Mouse (Mus musculus) lung, embryonic 14.5 days (tissue): Measurements from ENCODE around the gene Rpap2. TPM values are rescaled to one million over a fixed set of nuclear protein-coding genes. Genes with fewer than 3 reads are reported as not detected.

Source experiments
- ATAC-seq: fragments of 200-750 bp; cut with Nextera tagmentation; 2 replicates; pipeline ENCODE4 v1.8.0; 2017; ENCODE audit warnings: mild to moderate bottlenecking, moderate TSS enrichment, moderate library complexity; ENCODE audit not compliant: insufficient read depth
- DNase-seq: peaks from one replicate; pipeline ENCODE4 v3.0.0-alpha.2; 2015
- H3K27ac ChIP-seq: fragments of 300-500 bp; sonication (generic); 2 replicates; pipeline ENCODE4 v1.5.1; 2014; ENCODE audit warnings: low read depth, mild to moderate bottlenecking, moderate library complexity
- H3K27me3 ChIP-seq: fragments of 300-500 bp; sonication (generic); 2 replicates; pipeline ENCODE4 v1.6.1; 2014; ENCODE audit warnings: low read length, control low read depth; ENCODE audit not compliant: insufficient read depth
- H3K36me3 ChIP-seq: fragments of 300-500 bp; sonication (generic); 2 replicates; pipeline ENCODE4 v1.6.1; 2014; ENCODE audit warnings: control low read depth; ENCODE audit not compliant: insufficient read depth
- H3K4me1 ChIP-seq: fragments of 300-500 bp; sonication (generic); 2 replicates; pipeline ENCODE4 v1.6.1; 2014; ENCODE audit warnings: antibody characterized with exemption, control low read depth; ENCODE audit not compliant: insufficient read depth
- H3K4me2 ChIP-seq: fragments of 300-500 bp; sonication (generic); 2 replicates; pipeline ENCODE4 v1.6.1; 2014; ENCODE audit warnings: mild to moderate bottlenecking
- H3K4me3 ChIP-seq: fragments of 300-500 bp; sonication (generic); 2 replicates; pipeline ENCODE4 v1.5.1; 2014; ENCODE audit warnings: low read depth, low read length
- H3K9ac ChIP-seq: fragments of 300-500 bp; sonication (generic); 2 replicates; pipeline ENCODE4 v1.6.1; 2014
- H3K9me3 ChIP-seq: fragments of 300-500 bp; sonication (generic); 2 replicates; pipeline ENCODE4 v1.6.1; 2016; ENCODE audit warnings: low read depth, low read length, control low read depth
- CTCF ChIP-seq: IDR thresholded peaks from 2 replicates; pipeline ENCODE4 v1.5.1; 2016; ENCODE audit warnings: antibody characterized with exemption, low read depth
- WGBS: fragments of 180-500 bp; shearing (Covaris S2); extraction: QIAGEN DNeasy Blood & Tissue Kit; methylation state at CpG from one replicate; pipeline ENCODE4 v1.1.7; 2014; 5-methylcytosine and 5-hydroxymethylcytosine counted together
- polyA plus RNA-seq: library from polyadenylated mRNA; unstranded; fragments of >200 nt; fragmentation: Nextera tagmentation; extraction: Ambion mirVana; gene quantifications from 2 replicates; pipeline ENCODE4 v1.2.1, GENCODE M21; 2014

The Rpap2 gene
- polyA plus RNA-seq, 1 experiment from 2014 or later = 17.5 TPM

GRCm38 (mm10) chr5:107684380-107684779, 87.2 kb downstream of the Rpap2 start:
- H3K4me2 ChIP-seq = no peak overlapping the region
- no peaks in the 10 kb centered on the region for H3K36me3 ChIP-seq
- no peaks in the 10 kb centered on the region for H3K4me1 ChIP-seq
- no peaks in the 10 kb centered on the region for H3K9me3 ChIP-seq
- TF ChIP-seq CTCF = peak; percentile 37; the same call in 1 of the 2 replicates
- peak; percentile 37 for DNase-seq
- H3K27ac ChIP-seq = no peak overlapping the region
- no peak overlapping the region for H3K9ac ChIP-seq
- ATAC-seq = no peak
- H3K27me3 ChIP-seq = 0 out of 2 replicates have a peak, but pooled peaks cover 3% of the 10 kb centered on the region
- 59% methylated on average over 2 of the region's 2 CpGs for WGBS
- H3K4me3 ChIP-seq = no peak overlapping the region

GRCm38 (mm10) chr5:107687161-107687560, 90.0 kb downstream of the Rpap2 start:
- no peak overlapping the region for H3K4me3 ChIP-seq
- H3K27ac ChIP-seq = no peak overlapping the region
- no peaks in the 10 kb centered on the region for H3K9me3 ChIP-seq
- TF ChIP-seq CTCF = no peak
- H3K9ac ChIP-seq = no peak overlapping the region
- ATAC-seq (no peak), DNase-seq (no peak)
- H3K27me3 ChIP-seq = 0 out of 2 replicates have a peak, but pooled peaks cover 3% of the 10 kb centered on the region
- WGBS = 93% methylated on average over 5 of the region's 5 CpGs
- H3K4me1 ChIP-seq = no peaks in the 10 kb centered on the region
- H3K36me3 ChIP-seq = no peaks in the 10 kb centered on the region
- no peak overlapping the region for H3K4me2 ChIP-seq

- Histone ChIP-seq H3K9ac (peak overlapping the region; percentile 46), H3K27me3 (0 out of 2 replicates have a peak, but pooled peaks cover 3% of the 10 kb centered on the region), H3K27ac (0 out of 2 replicates have a peak overlapping the region, but pooled peaks have one; percentile 10), H3K4me3 (peak overlapping the region; percentile 42), H3K4me1 (no peaks in the 10 kb centered on the region), H3K4me2 (peak overlapping the region; percentile 80), H3K36me3 (no peaks in the 10 kb centered on the region), H3K9me3 (no peaks in the 10 kb centered on the region)
- 9% methylated on average over 46 of the region's 46 CpGs for WGBS
- no peak for TF ChIP-seq CTCF
- DNase-seq (peak; percentile 84), ATAC-seq (peak; percentile 95)
Measured at GRCm38 (mm10) chr5:107687592-107688498, 90.7 kb downstream of the Rpap2 start.

- H3K9ac ChIP-seq = peak overlapping the region; percentile 46; the same call in 1 of the 2 replicates
- WGBS = 18% methylated on average over 9 of the region's 9 CpGs
- ATAC-seq (peak; percentile 72), DNase-seq (no peak)
- 0 out of 2 replicates have a peak, but pooled peaks cover 3% of the 10 kb centered on the region for H3K27me3 ChIP-seq
- no peak overlapping the region for H3K27ac ChIP-seq
- H3K4me2 ChIP-seq = peak overlapping the region; percentile 80
- H3K36me3 ChIP-seq = no peaks in the 10 kb centered on the region
- no peak for TF ChIP-seq CTCF
- no peaks in the 10 kb centered on the region for H3K4me1 ChIP-seq
- peak overlapping the region; percentile 42 for H3K4me3 ChIP-seq
- no peaks in the 10 kb centered on the region for H3K9me3 ChIP-seq
Measured at GRCm38 (mm10) chr5:107688499-107688866, 91.3 kb downstream of the Rpap2 start.

DNA sequence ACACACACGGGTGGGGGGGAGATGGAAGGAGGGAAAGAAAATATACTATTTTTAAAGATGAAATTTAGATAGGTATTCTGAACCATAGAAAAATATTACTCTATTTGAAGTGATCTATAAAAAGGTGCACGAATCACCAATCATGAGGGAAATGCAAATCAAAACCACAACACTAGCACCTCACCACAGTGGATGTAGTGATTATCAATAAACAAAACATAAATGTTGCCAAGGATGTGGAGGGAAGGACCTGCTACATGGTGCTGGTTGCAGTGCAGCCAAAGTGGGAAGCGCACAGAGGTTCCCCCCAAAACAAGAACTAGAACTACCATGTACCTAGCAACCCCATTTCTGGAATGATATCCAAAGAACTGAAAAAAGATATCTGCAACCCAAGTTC, 97.8 kb downstream of the Rpap2 start:
- no peak for ATAC-seq

DNA sequence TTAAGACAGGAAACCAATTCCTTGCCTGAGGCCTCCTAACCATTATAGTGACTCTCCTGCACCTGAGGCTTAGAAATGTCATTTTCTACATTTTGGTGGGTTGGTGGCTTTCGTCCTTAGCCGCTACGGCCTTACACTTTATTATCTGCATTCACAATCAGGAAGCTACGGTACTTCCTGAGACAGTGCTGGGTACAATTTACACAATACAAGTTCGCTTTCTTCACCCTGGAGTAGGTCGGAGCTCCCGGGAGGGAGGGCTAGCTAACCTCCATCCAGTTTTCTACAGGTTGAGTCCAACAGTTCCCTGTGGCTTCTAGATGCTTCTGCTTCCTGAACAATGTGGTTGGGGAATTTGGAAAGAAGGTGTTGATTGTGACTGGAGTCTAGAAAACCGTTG, 101.7 kb downstream of the Rpap2 start:
- H3K9ac ChIP-seq = no peak overlapping the region
- ATAC-seq = no peak
- H3K9me3 ChIP-seq = no peaks in the 10 kb centered on the region
- no peak overlapping the region for H3K4me2 ChIP-seq
- TF ChIP-seq CTCF = no peak
- no peaks in the 10 kb centered on the region for H3K36me3 ChIP-seq
- H3K27ac ChIP-seq = no peak overlapping the region
- no peak for DNase-seq
- H3K4me1 ChIP-seq = no peaks in the 10 kb centered on the region
- no peak overlapping the region for H3K4me3 ChIP-seq
- no peaks in the 10 kb centered on the region for H3K27me3 ChIP-seq
- WGBS = 70% methylated on average over 8 of the region's 8 CpGs

More for the DNA sequence above, 97.8 kb downstream of the Rpap2 start:
- Histone ChIP-seq H3K4me1 (no peaks in the 10 kb centered on the region), H3K27me3 (no peaks in the 10 kb centered on the region), H3K36me3 (no peaks in the 10 kb centered on the region), H3K4me3 (no peak overlapping the region), H3K9ac (no peak overlapping the region), H3K27ac (no peak overlapping the region), H3K4me2 (no peak overlapping the region), H3K9me3 (no peaks in the 10 kb centered on the region)
- no peak for TF ChIP-seq CTCF
- no peak for DNase-seq
- 81% methylated on average over 3 of the region's 3 CpGs for WGBS

GRCm38 (mm10) chr5:107700873-107701272, 103.7 kb downstream of the Rpap2 start:
- Histone ChIP-seq H3K27ac (no peak overlapping the region), H3K36me3 (no peaks in the 10 kb centered on the region), H3K4me2 (no peak overlapping the region), H3K9me3 (no peaks in the 10 kb centered on the region), H3K4me1 (no peaks in the 10 kb centered on the region), H3K4me3 (no peak overlapping the region), H3K9ac (no peak overlapping the region), H3K27me3 (no peaks in the 10 kb centered on the region)
- TF ChIP-seq CTCF = no peak
- DNase-seq (no peak), ATAC-seq (no peak)
- WGBS = 65% methylated on average over 10 of the region's 10 CpGs
